Mouse (Mus musculus) monocyte, adult 5-6 weeks (primary cell): ENCODE measurements around the gene Kctd13. TPM values are rescaled to one million over a fixed set of nuclear protein-coding genes. Genes with fewer than 3 reads are reported as not detected.
A peak's percentile ranks its signal among the peaks of the same experiment; 100 is the strongest.

ENCODE experiments used
- ATAC-seq: fragments of 153-309, 156-312 bp; replicated peaks from 2 replicates; pipeline ENCODE4 v1.8.0; 2017; ENCODE audit warnings: mild to moderate bottlenecking; ENCODE audit not compliant: low TSS enrichment, insufficient number of reproducible peaks, severe bottlenecking, poor library complexity, low FRiP score
- total RNA-seq: library from RNA; stranded (forward); fragments of 200-1000, 200-491, 200-594 nt; gene quantifications from 3 replicates; pipeline ENCODE4 v1.2.3, GENCODE M21; 2017

Kctd13 gene
- total RNA-seq, 1 experiment from 2014 or later, result 16.9 TPM

- ATAC-seq, result no peak
Measured at GRCm38 (mm10) chr7:126975893-126975949, 47.0 kb downstream of the Kctd13 start, which contains the start of gene Cdipt. Gene Cdipt (plus strand): TSS chr7:126975914.

GRCm38 (mm10) chr7:126975950-126976866, 47.5 kb downstream of the Kctd13 start, which contains the start of gene Cdiptos:
Gene Cdiptos (minus strand): TSS chr7:126976098.
- ATAC-seq, result peak; percentile 95

- no peak for ATAC-seq
Measured at GRCm38 (mm10) chr7:126976878-126977459, 48.3 kb downstream of the Kctd13 start.

GRCm38 (mm10) chr7:126978841-126979240, 50.2 kb downstream of the Kctd13 start:
- no peak for ATAC-seq

GRCm38 (mm10) chr7:126981601-126982000, 52.9 kb downstream of the Kctd13 start:
- no peak for ATAC-seq

- no peak for ATAC-seq
Measured at GRCm38 (mm10) chr7:126982054-126982453, 53.4 kb downstream of the Kctd13 start.

- no peak for ATAC-seq
Measured at GRCm38 (mm10) chr7:126983113-126983512, 54.4 kb downstream of the Kctd13 start.

GRCm38 (mm10) chr7:126984667-126985444, 56.2 kb downstream of the Kctd13 start:
- ATAC-seq, result no peak

GRCm38 (mm10) chr7:126986319-126986718, 57.6 kb downstream of the Kctd13 start:
- ATAC-seq, result no peak

- ATAC-seq, result no peak
Measured at GRCm38 (mm10) chr7:126988816-126989215, 60.1 kb downstream of the Kctd13 start.

Other genes with a start within 250 kb of the Kctd13 start
- gene Bola2, start 233.5 kb upstream of the Kctd13 start, total RNA-seq, result 68.4 to 80.5 TPM (median 78.3 TPM) in 3 replicates
- gene Slx1b, start 233.1 kb upstream of the Kctd13 start, total RNA-seq, result 3.0 to 6.2 TPM (median 6.1 TPM) in 3 replicates
- 1,450 to 2,051 TPM (median 1,984 TPM) in 3 replicates for gene Coro1a, start 221.1 kb upstream of the Kctd13 start, total RNA-seq
- gene Mapk3, start 169.3 kb upstream of the Kctd13 start, total RNA-seq, result 40.9 to 55.3 TPM (median 48.6 TPM) in 3 replicates
- 18.3 to 26.4 TPM (median 23.7 TPM) in 3 replicates for gene Gdpd3, start 162.5 kb upstream of the Kctd13 start, total RNA-seq
- 139 to 175 TPM (median 161 TPM) in 3 replicates for gene Ypel3, start 151.9 kb upstream of the Kctd13 start, total RNA-seq
- 2.0 to 3.8 TPM (median 2.2 TPM) in 3 replicates for gene Tbx6, start 147.4 kb upstream of the Kctd13 start, total RNA-seq
- 235 to 253 TPM (median 240 TPM) in 3 replicates for gene Ppp4c, start 136.4 kb upstream of the Kctd13 start, total RNA-seq
- gene Fam57b, start 131.2 kb upstream of the Kctd13 start, total RNA-seq, result 12.6 TPM in 1 of 3 replicates, not detected in the others
- not detected in 3 replicates for gene 4930451I11Rik, start 97.2 kb upstream of the Kctd13 start, total RNA-seq
- gene Doc2a, start 81.5 kb upstream of the Kctd13 start, total RNA-seq, result not detected in 3 replicates
- 11.0 to 39.0 TPM (median 11.8 TPM) in 3 replicates for gene Hirip3, start 66.9 kb upstream of the Kctd13 start, total RNA-seq
- 19.2 to 46.1 TPM (median 34.5 TPM) in 3 replicates for gene Ino80e, start 66.5 kb upstream of the Kctd13 start, total RNA-seq
- 37.9 to 49.8 TPM (median 38.3 TPM) in 3 replicates for gene Taok2, start 44.2 kb upstream of the Kctd13 start, total RNA-seq
- 37.3 to 57.4 TPM (median 43.2 TPM) in 3 replicates for gene Tmem219, start 6.0 kb upstream of the Kctd13 start, total RNA-seq
- not detected in 3 replicates for gene Asphd1, start 20.7 kb downstream of the Kctd13 start, total RNA-seq
- 0.64 to 3.6 TPM (median 1.3 TPM) in 3 replicates for gene Sez6l2, start 21.7 kb downstream of the Kctd13 start, total RNA-seq
- 43.2 to 53.6 TPM (median 43.9 TPM) in 3 replicates for gene Cdipt, start 47.0 kb downstream of the Kctd13 start, total RNA-seq
- gene Cdiptos, start 47.2 kb downstream of the Kctd13 start, total RNA-seq, result 2.8 to 9.8 TPM (median 5.5 TPM) in 3 replicates
- gene Mvp, start 85.7 kb downstream of the Kctd13 start, total RNA-seq, result 95.0 to 131 TPM (median 111 TPM) in 3 replicates
- gene Pagr1b, start 87.6 kb downstream of the Kctd13 start, total RNA-seq, result 2.9 to 7.8 TPM (median 5.2 TPM) in 3 replicates
- 3.8 to 52.6 TPM (median 4.4 TPM) in 3 replicates for gene Pagr1a, start 88.5 kb downstream of the Kctd13 start, total RNA-seq
- gene Gm42742, start 92.2 kb downstream of the Kctd13 start, total RNA-seq, result 6.4 to 36.5 TPM (median 36.3 TPM) in 3 replicates
- not detected in 3 replicates for gene Prrt2, start 92.3 kb downstream of the Kctd13 start, total RNA-seq
- gene Maz, start 98.2 kb downstream of the Kctd13 start, total RNA-seq, result 16.7 to 36.3 TPM (median 30.1 TPM) in 3 replicates
- gene Kif22, start 113.6 kb downstream of the Kctd13 start, total RNA-seq, result 0.85 to 3.7 TPM (median 0.97 TPM) in 3 replicates
- gene Zg16, start 158.4 kb downstream of the Kctd13 start, total RNA-seq, result not detected in 3 replicates
- 34.3 to 52.4 TPM (median 39.3 TPM) in 3 replicates for gene AI467606, start 162.5 kb downstream of the Kctd13 start, total RNA-seq
- 5.1 to 16.1 TPM (median 9.1 TPM) in 3 replicates for gene Qprt, start 193.3 kb downstream of the Kctd13 start, total RNA-seq
- gene Spn, start 208.9 kb downstream of the Kctd13 start, total RNA-seq, result 1,218 to 1,278 TPM (median 1,233 TPM) in 3 replicates